ENCODE assay signal across 8 mouse cellular contexts in genomic region chr5:64504507-64504906, GRCm38 (mm10).
A peak's percentile ranks its signal among the peaks of the same experiment; 100 is the strongest.
DNase-seq lines count a peak whose midpoint lies in the region; ATAC-seq lines count a peak whose summit lies in the region.

No protein-coding gene starts in this region.

- no peak overlapping the region for H3K9ac ChIP-seq in kidney, embryonic 14.5 days (ENCODE audit: low read depth, low read length)
- no peak overlapping the region; the same call in 1 of the 2 replicates for H3K9ac ChIP-seq in liver, embryonic 16.5 days (ENCODE audit: low read depth, low read length)

- peaks cover 30% of the 10 kb centered on the region for H3K4me1 ChIP-seq in kidney, embryonic 14.5 days (ENCODE audit: control insufficient read depth, insufficient read depth, low read length)
- H3K4me1 ChIP-seq in liver, embryonic 16.5 days (ENCODE audit: control insufficient read depth, low read depth, low read length), result peaks cover 57% of the 10 kb centered on the region

- no peaks in the 10 kb centered on the region for H3K27me3 ChIP-seq in kidney, embryonic 14.5 days (ENCODE audit: control insufficient read depth, insufficient read depth, low read length)
- H3K27me3 ChIP-seq in liver, embryonic 16.5 days (ENCODE audit: control insufficient read depth, insufficient read depth, low read depth, low read length), result no peaks in the 10 kb centered on the region

- no peak for DNase-seq in kidney, postnatal 10 days
- peak; percentile 27 for DNase-seq in adrenal gland, postnatal 14 days
- DNase-seq in induced T-regulatory cell, adult 2 months (ENCODE audit: low read depth), result peak; percentile 48
- DNase-seq in cerebellum, adult 9-11 months, result no peak
- no peak for DNase-seq in left cerebral cortex, adult 18-20 months (ENCODE audit: low spot score in 2 of 2)
- DNase-seq in thymus, postnatal 0 days (ENCODE audit: low spot score), result no peak

- no peak overlapping the region for H3K4me3 ChIP-seq in kidney, embryonic 14.5 days (ENCODE audit: low read length)
- H3K4me3 ChIP-seq in liver, embryonic 16.5 days (ENCODE audit: low read depth, low read length), result no peak overlapping the region

- WGBS in kidney, embryonic 14.5 days, result 51% methylated on average over 6 of the region's 6 CpGs
- 68% methylated on average over 6 of the region's 6 CpGs for WGBS in liver, embryonic 16.5 days (ENCODE audit: insufficient replicate concordance)

- H3K4me2 ChIP-seq in kidney, embryonic 14.5 days (replicated peaks; ENCODE audit: low read depth, low read length), result no peak overlapping the region
- no peak overlapping the region; the same call in 1 of the 2 replicates for H3K4me2 ChIP-seq in liver, embryonic 16.5 days (ENCODE audit: low read depth, low read length)

- ATAC-seq in kidney, embryonic 14.5 days (ENCODE audit: low FRiP score, low TSS enrichment), result no peak
- ATAC-seq in liver, embryonic 16.5 days (ENCODE audit: low read depth), result no peak

- no peaks in the 10 kb centered on the region for H3K36me3 ChIP-seq in kidney, embryonic 14.5 days (ENCODE audit: control insufficient read depth, insufficient read depth, low read length)
- no peaks in the 10 kb centered on the region for H3K36me3 ChIP-seq in liver, embryonic 16.5 days (ENCODE audit: control insufficient read depth, insufficient read depth)

- H3K27ac ChIP-seq in kidney, embryonic 14.5 days (ENCODE audit: low read depth, low read length), result peak overlapping the region; percentile 84; the same call in 1 of the 2 replicates
- H3K27ac ChIP-seq in liver, embryonic 16.5 days (ENCODE audit: low read length), result peak overlapping the region; percentile 96; the same call in 1 of the 2 replicates

- no peaks in the 10 kb centered on the region for H3K9me3 ChIP-seq in kidney, embryonic 14.5 days (ENCODE audit: control insufficient read depth, low read length)
- no peaks in the 10 kb centered on the region for H3K9me3 ChIP-seq in liver, embryonic 16.5 days (replicated peaks; ENCODE audit: control insufficient read depth, low read length)

Comparison
In these comparisons a context has a peak if more than half of its experiments do, and no peak if none do; other contexts are left out.
1. DNase-seq: peak in adrenal gland, postnatal 14 days (single experiment) and induced T-regulatory cell, adult 2 months (single experiment); none in kidney, postnatal 10 days (single experiment), cerebellum, adult 9-11 months (single experiment), left cerebral cortex, adult 18-20 months (0 of 2) and thymus, postnatal 0 days (single experiment).